Mouse (Mus musculus): ENCODE data around the gene Slc38a8. TPM values are rescaled to one million over a fixed set of nuclear protein-coding genes. Genes with fewer than 3 reads are reported as not detected.

The Slc38a8 gene
- polyA plus RNA-seq, 1 experiment, result 0.19 TPM

DNA sequence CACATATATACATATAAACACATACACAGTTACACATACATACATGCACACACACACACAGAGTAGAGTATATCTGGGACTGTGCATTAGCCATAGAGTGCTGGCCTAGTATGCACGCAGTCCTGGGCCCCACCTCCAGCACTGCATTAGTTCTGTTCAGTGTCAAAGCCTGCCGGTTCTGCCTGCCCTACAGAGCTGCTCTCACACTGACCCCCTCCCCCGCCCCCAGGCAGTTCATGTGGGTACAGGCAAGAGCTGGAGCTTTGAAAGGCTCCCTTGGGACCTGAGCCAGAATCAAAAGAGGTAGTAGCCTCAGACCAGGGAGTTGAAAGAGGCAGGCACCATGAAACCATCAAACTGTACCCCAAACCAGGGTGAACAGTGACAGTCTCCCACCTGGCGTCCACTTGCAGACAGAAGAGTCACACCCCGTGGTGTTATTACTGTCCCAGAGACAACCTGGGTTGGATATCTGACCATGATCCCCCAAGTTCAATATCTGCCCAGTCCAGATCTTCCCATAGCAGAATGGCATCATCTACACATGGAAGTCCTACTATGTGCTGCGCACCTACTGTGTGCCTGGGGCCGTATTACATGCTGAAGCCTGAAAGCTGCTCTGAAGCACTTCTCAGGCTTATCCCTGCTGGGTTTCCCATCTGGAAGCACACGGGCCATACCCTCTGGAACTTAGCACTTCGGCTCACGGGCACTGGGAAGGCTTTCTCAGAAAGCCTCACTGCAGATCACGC lies 17.2 kb downstream of the Slc38a8 start:
- no peak for TF ChIP-seq CTCF (IDR thresholded peaks at IDR 0.05; ENCODE audit: borderline replicate concordance, extremely low read depth, insufficient read depth, insufficient read length)
- TF ChIP-seq POLR2A (IDR thresholded peaks at IDR 0.05; ENCODE audit: borderline replicate concordance, extremely low read depth, insufficient read depth, insufficient read length, poor library complexity, severe bottlenecking), result no peak
- no peak for DNase-seq (ENCODE audit: low read depth)

DNA sequence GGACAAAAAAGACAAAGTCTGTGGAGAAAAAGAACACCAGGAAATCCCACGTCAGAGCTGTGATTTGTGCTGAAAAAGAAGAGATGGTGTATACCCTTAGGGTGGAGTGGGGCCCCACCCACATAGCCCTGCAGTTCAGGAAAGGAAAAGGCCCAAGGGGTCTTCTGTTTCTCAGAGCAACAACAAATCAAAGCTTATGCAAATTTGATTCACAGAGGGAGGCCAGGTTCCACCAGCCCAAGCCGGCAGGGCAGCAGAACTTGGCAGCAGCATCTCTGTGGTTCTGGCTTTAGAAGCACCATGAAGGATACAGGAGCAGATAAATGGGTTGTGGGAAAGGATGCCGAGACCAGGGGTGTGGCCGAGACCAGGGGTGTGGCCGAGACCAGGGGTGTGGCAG lies 22.8 kb downstream of the Slc38a8 start:
- no peak for DNase-seq (ENCODE audit: low read depth)

GRCm38 (mm10) chr8:119468091-119468490 lies 33.4 kb downstream of the Slc38a8 start:
- TF ChIP-seq CTCF (IDR thresholded peaks at IDR 0.05; ENCODE audit: borderline replicate concordance, extremely low read depth, insufficient read depth, insufficient read length) (no peak), POLR2A (IDR thresholded peaks at IDR 0.05; ENCODE audit: borderline replicate concordance, extremely low read depth, insufficient read depth, insufficient read length, poor library complexity, severe bottlenecking) (no peak)
- no peak for DNase-seq (ENCODE audit: low read depth)

More for the DNA sequence above, 22.8 kb downstream of the Slc38a8 start:
- no peak for TF ChIP-seq CTCF (IDR thresholded peaks at IDR 0.05; ENCODE audit: borderline replicate concordance, extremely low read depth, insufficient read depth, insufficient read length)
- TF ChIP-seq POLR2A (IDR thresholded peaks at IDR 0.05; ENCODE audit: borderline replicate concordance, extremely low read depth, insufficient read depth, insufficient read length, poor library complexity, severe bottlenecking), result no peak

DNA sequence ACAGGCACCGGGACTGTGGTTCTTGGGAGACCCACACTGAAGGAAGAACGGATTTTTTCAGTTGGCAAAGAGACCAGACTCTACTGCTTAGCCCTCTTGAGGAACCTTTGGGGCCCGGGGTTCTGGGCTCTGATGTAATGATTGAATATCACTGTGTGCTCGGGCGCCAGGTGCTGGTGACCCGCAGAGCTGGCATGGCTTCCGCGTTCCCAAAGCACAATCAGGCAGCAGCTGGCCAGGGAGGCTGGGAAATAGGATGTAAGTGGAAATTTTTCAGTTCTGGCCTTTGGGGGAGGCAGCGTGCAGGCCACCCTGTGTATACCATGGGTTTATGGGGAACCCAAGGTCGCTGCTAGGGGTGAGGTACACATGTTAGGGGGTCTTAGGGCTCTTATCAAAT lies 34.7 kb downstream of the Slc38a8 start:
- peak; percentile 61 for DNase-seq (ENCODE audit: low read depth)
- TF ChIP-seq POLR2A (IDR thresholded peaks at IDR 0.05; ENCODE audit: borderline replicate concordance, extremely low read depth, insufficient read depth, insufficient read length, poor library complexity, severe bottlenecking), result no peak
- no peak for TF ChIP-seq CTCF (IDR thresholded peaks at IDR 0.05; ENCODE audit: borderline replicate concordance, extremely low read depth, insufficient read depth, insufficient read length)

DNA sequence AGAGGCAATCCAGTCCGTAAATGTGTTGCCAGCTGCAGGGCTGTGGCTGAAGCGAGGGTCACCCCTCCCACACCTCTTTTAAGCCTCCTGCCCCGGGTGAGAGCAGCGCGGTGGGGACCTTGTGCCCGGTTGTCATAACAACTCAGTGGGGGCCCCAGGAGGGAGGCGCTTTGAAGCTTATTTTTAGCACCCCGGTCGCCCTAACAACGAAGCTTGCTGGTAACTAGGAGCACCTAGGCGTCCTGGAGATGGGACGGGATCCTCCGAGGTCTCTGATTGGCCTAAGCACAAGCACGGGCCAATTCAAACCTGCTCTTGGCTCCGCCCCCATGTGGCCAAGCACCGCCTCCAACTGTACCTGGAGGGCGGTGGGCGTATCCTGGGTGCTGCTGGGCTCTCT lies 35.4 kb downstream of the Slc38a8 start:
- TF ChIP-seq CTCF (IDR thresholded peaks at IDR 0.05; ENCODE audit: borderline replicate concordance, extremely low read depth, insufficient read depth, insufficient read length) (no peak), POLR2A (IDR thresholded peaks at IDR 0.05; ENCODE audit: borderline replicate concordance, extremely low read depth, insufficient read depth, insufficient read length, poor library complexity, severe bottlenecking) (no peak)
- DNase-seq (ENCODE audit: low read depth), result peak; percentile 71

DNA sequence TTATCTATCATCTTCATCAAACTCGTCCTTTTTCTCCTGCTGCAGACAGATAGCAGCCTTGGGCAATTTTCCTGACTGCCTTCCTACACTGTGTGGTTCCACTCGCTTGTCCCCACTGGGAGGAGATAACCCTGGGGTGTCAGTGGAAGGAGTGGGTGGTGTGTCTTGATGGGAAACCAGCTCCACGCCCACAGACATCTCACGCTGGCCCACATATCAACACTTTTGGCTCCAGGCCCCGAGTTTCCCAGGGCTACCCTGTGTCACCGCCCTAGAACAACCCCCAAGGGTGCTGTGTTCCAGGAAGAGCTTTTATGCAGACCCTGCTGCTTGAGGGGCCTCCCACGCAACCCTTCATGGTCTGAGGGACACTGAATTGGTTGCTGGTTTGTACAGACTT lies 37.8 kb downstream of the Slc38a8 start:
- DNase-seq (ENCODE audit: low read depth), result no peak

DNA sequence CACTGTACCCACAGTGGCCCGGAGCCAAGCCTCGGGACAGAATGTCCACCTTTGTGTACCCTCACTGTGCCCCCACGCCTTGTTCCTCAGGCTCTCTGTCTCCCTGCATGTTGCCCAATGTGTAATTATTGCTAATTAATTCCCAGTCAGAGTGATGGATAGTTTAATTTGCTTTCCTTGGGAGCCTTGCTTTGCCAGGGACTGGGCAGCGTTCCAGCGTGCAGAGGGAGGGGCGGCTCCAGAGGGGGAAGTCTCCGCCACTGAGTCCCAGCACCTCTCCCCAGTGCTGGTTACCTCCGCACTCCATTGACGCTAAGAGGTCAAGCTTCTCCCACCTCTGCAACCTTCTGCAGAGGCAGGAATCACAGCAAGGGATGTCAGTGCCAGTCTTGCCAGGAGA lies 40.1 kb downstream of the Slc38a8 start:
- peak; percentile 92 for DNase-seq (ENCODE audit: low read depth)
- TF ChIP-seq POLR2A (IDR thresholded peaks at IDR 0.05; ENCODE audit: borderline replicate concordance, extremely low read depth, insufficient read depth, insufficient read length, poor library complexity, severe bottlenecking) (no peak), CTCF (IDR thresholded peaks at IDR 0.05; ENCODE audit: borderline replicate concordance, extremely low read depth, insufficient read depth, insufficient read length) (no peak)

More for the DNA sequence above, 37.8 kb downstream of the Slc38a8 start:
- no peak for TF ChIP-seq POLR2A (IDR thresholded peaks at IDR 0.05; ENCODE audit: borderline replicate concordance, extremely low read depth, insufficient read depth, insufficient read length, poor library complexity, severe bottlenecking)
- no peak for TF ChIP-seq CTCF (IDR thresholded peaks at IDR 0.05; ENCODE audit: borderline replicate concordance, extremely low read depth, insufficient read depth, insufficient read length)

GRCm38 (mm10) chr8:119459724-119460123 lies 41.8 kb downstream of the Slc38a8 start:
- TF ChIP-seq CTCF (IDR thresholded peaks at IDR 0.05; ENCODE audit: borderline replicate concordance, extremely low read depth, insufficient read depth, insufficient read length) (no peak), POLR2A (IDR thresholded peaks at IDR 0.05; ENCODE audit: borderline replicate concordance, extremely low read depth, insufficient read depth, insufficient read length, poor library complexity, severe bottlenecking) (no peak)
- peak; percentile 90 for DNase-seq (ENCODE audit: low read depth)

DNA sequence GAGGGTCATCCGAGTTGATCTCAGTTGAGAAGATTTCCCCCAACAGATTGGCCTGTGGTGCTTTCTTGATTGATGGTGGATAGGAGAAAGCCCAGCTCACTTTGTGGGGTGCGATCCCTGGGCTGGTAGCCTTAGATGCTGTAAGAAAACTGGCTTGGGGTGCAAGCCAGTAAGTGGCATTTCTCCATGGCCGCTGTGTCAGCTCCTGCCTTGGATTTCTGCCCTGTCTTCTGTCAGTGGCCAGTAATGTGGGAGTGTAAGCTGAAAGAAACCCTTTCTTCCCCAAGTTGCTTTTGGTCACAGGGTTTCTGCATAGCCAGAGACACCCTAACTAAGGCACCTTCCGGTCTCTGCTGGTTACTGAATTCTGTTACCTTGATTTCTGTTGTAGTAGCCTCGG lies 45.5 kb downstream of the Slc38a8 start:
- no peak for TF ChIP-seq POLR2A (IDR thresholded peaks at IDR 0.05; ENCODE audit: borderline replicate concordance, extremely low read depth, insufficient read depth, insufficient read length, poor library complexity, severe bottlenecking)
- TF ChIP-seq CTCF (IDR thresholded peaks at IDR 0.05; ENCODE audit: borderline replicate concordance, extremely low read depth, insufficient read depth, insufficient read length), result no peak
- DNase-seq (ENCODE audit: low read depth), result no peak

- no peak for TF ChIP-seq CTCF (IDR thresholded peaks at IDR 0.05; ENCODE audit: borderline replicate concordance, extremely low read depth, insufficient read depth, insufficient read length)
- no peak for TF ChIP-seq POLR2A (IDR thresholded peaks at IDR 0.05; ENCODE audit: borderline replicate concordance, extremely low read depth, insufficient read depth, insufficient read length, poor library complexity, severe bottlenecking)
- DNase-seq (ENCODE audit: low read depth), result no peak
These were observed 48.6 kb downstream of the Slc38a8 start for GRCm38 (mm10) chr8:119452919-119453318.

GRCm38 (mm10) chr8:119451131-119451530 lies 50.4 kb downstream of the Slc38a8 start:
- DNase-seq (ENCODE audit: low read depth), result peak; percentile 59
- TF ChIP-seq POLR2A (IDR thresholded peaks at IDR 0.05; ENCODE audit: borderline replicate concordance, extremely low read depth, insufficient read depth, insufficient read length, poor library complexity, severe bottlenecking) (no peak), CTCF (IDR thresholded peaks at IDR 0.05; ENCODE audit: borderline replicate concordance, extremely low read depth, insufficient read depth, insufficient read length) (no peak)

DNA sequence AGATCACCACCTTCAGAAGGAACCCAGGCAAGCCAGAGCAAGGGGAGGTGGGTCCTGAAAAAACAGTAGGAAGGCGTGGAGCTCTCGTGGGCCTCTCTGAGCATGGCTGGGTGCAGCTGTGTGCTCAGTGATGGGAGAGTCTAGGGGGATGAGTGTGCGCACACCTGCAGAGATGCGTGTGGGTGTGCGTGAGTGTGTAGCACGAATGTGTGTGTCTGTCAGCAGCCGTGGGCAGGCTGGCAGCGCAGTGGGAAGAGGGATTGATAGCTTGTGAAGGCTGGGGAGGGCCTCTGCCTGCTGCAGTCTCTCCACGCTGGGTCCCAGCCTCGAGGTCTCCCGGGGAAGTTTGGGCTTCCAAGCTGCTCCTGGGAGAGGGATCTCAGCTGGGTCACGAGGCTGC lies 51.9 kb downstream of the Slc38a8 start:
- no peak for DNase-seq (ENCODE audit: low read depth)
- no peak for TF ChIP-seq POLR2A (IDR thresholded peaks at IDR 0.05; ENCODE audit: borderline replicate concordance, extremely low read depth, insufficient read depth, insufficient read length, poor library complexity, severe bottlenecking)
- no peak for TF ChIP-seq CTCF (IDR thresholded peaks at IDR 0.05; ENCODE audit: borderline replicate concordance, extremely low read depth, insufficient read depth, insufficient read length)
